Mouse (Mus musculus): ENCODE data around the gene Gm3250.

DNA sequence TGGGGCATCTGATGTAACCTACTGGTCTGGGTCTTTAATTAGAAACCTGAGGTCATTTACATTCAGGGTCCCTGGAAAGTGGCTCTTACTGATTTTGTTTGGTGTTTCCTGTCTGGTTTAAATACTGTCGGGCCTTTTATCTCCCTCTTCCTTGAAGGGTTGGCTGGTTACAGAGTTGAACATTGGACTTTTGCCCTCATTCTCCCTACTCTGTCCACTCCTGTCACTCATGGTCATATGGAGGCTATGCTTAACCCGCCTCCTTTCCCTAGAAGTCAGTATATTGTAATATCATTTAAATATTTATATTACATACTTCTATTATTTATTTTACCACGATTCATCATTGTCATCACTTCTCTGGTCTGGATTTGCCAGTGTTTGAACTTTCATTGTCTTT, 21.8 kb upstream of the Gm3250 start:
- TF ChIP-seq CTCF (IDR thresholded peaks at IDR 0.05; ENCODE audit: low read depth, low read length): no peak
- no peak for TF ChIP-seq GATA1 (IDR thresholded peaks at IDR 0.05; ENCODE audit: borderline replicate concordance, low read length)
- no peak for TF ChIP-seq TAL1 (conservative IDR thresholded peaks at IDR 0.05; ENCODE audit: low read depth, low read length)
- no peak for TF ChIP-seq GATA2 (IDR thresholded peaks at IDR 0.05; ENCODE audit: borderline replicate concordance, low read depth, low read length)
- TF ChIP-seq POLR2AphosphoS5 (IDR thresholded peaks at IDR 0.05; ENCODE audit: insufficient replicate concordance, low read depth, low read length): no peak
